Comparison of ENCODE assay signal across 9 mouse cellular contexts in genomic region chr11:21033823-21034401, GRCm38 (mm10). TPM values are rescaled to one million over a fixed set of nuclear protein-coding genes. Genes with fewer than 3 reads are reported as not detected.
A peak's percentile ranks its signal among the peaks of the same experiment; 100 is the strongest.
DNase-seq lines count a peak whose midpoint lies in the region; ATAC-seq and TF ChIP-seq lines count a peak whose summit lies in the region.
"Had no signal": no experiment of that assay in that cellular context is flagged by ENCODE, and none has a peak within 500 bp of the region (broad histone marks: within the 10 kb centered on the region; RNA-seq: fewer than 3 reads in every experiment).

No protein-coding gene starts in this region.

- peak; percentile 46 for ATAC-seq in lung, postnatal 0 days
- no peak for ATAC-seq in midbrain, embryonic 15.5 days (replicated peaks)

- H3K36me3 ChIP-seq in lung, postnatal 0 days (ENCODE audit: insufficient read depth, low read length), result no peaks in the 10 kb centered on the region
- H3K36me3 ChIP-seq in midbrain, embryonic 15.5 days (replicated peaks), result no peaks in the 10 kb centered on the region
- H3K36me3 ChIP-seq: neural tube, embryonic 13.5 days had no signal

- TF ChIP-seq EP300 in lung, postnatal 0 days (IDR thresholded peaks at IDR 0.05), result no peak

- peak overlapping the region; percentile 33 for H3K4me2 ChIP-seq in lung, postnatal 0 days (replicated peaks; ENCODE audit: low read depth, low read length)
- no peak overlapping the region for H3K4me2 ChIP-seq in midbrain, embryonic 15.5 days
- H3K4me2 ChIP-seq: neural tube, embryonic 13.5 days had no signal

- H3K9ac ChIP-seq in lung, postnatal 0 days (replicated peaks; ENCODE audit: low read depth), result no peak overlapping the region
- H3K9ac ChIP-seq in midbrain, embryonic 15.5 days, result no peak overlapping the region
- H3K9ac ChIP-seq: neural tube, embryonic 13.5 days had no signal

- H3K4me3 ChIP-seq in lung, postnatal 0 days (ENCODE audit: low read depth, low read length), result no peak overlapping the region
- no peak overlapping the region for H3K4me3 ChIP-seq in midbrain, embryonic 15.5 days
- H3K4me3 ChIP-seq: neural tube, embryonic 13.5 days had no signal

- WGBS in lung, postnatal 0 days, result 27% methylated on average over 11 of the region's 11 CpGs
- WGBS in midbrain, embryonic 15.5 days, result 66% methylated on average over 11 of the region's 11 CpGs

- H3K27ac ChIP-seq in lung, postnatal 0 days (ENCODE audit: low read length), result peak overlapping the region; percentile 47; the same call in 1 of the 2 replicates
- no peak overlapping the region for H3K27ac ChIP-seq in midbrain, embryonic 15.5 days
- H3K27ac ChIP-seq: neural tube, embryonic 13.5 days had no signal

- no peak for TF ChIP-seq CTCF in lung, postnatal 0 days (IDR thresholded peaks at IDR 0.05)

- no peaks in the 10 kb centered on the region for H3K9me3 ChIP-seq in lung, postnatal 0 days (ENCODE audit: low read length)
- no peaks in the 10 kb centered on the region for H3K9me3 ChIP-seq in midbrain, embryonic 15.5 days
- H3K9me3 ChIP-seq: neural tube, embryonic 13.5 days had no signal

- peaks cover 13% of the 10 kb centered on the region; the same call in 1 of the 2 replicates for H3K4me1 ChIP-seq in lung, postnatal 0 days (ENCODE audit: insufficient read depth, low read depth, low read length)
- no peaks in the 10 kb centered on the region for H3K4me1 ChIP-seq in midbrain, embryonic 15.5 days

- peak; percentile 13 to 29 for DNase-seq in spleen, adult 18-20 months
- no peak for DNase-seq in spleen, postnatal 14 days (ENCODE audit: low spot score in 2 of 2)
- DNase-seq in gastrocnemius, postnatal 10 days, result peak; percentile 26
- peak; percentile 46 for DNase-seq in kidney, adult 9 months
- DNase-seq in lung, postnatal 0 days (ENCODE audit: low spot score), result peak; percentile 48
- peak; percentile 14 to 40 for DNase-seq in spleen, postnatal 36 days (ENCODE audit: low spot score in 2 of 2)
- no peak for DNase-seq in cerebellum, adult 9-10 months

- no peaks in the 10 kb centered on the region for H3K27me3 ChIP-seq in lung, postnatal 0 days (replicated peaks; ENCODE audit: insufficient read depth, low read length)
- no peaks in the 10 kb centered on the region for H3K27me3 ChIP-seq in midbrain, embryonic 15.5 days (replicated peaks)
- H3K27me3 ChIP-seq: neural tube, embryonic 13.5 days had no signal

RNA-seq across cellular contexts. Expression of gene Peli1, which starts 57.2 kb away (rescaled TPM):
- 10 to 100 TPM; 15.5 to 16.5 TPM for total RNA-seq in gastrocnemius, postnatal 10 days (2021)
- polyA plus RNA-seq in lung, postnatal 0 days (2015; fragmentation: Nextera tagmentation; extraction: Ambion mirVana), result 44.8 and 46.4 TPM in 2 replicates
- 70.9 and 72.3 TPM in 2 replicates for polyA plus RNA-seq in midbrain, embryonic 15.5 days (2015; fragmentation: Nextera tagmentation; extraction: Ambion mirVana)

Comparison
In these comparisons a context has a peak if more than half of its experiments do, and no peak if none do; other contexts are left out.
1. DNase-seq: peak in spleen, adult 18-20 months (2 of 2), gastrocnemius, postnatal 10 days (single experiment), kidney, adult 9 months (single experiment), lung, postnatal 0 days (single experiment) and spleen, postnatal 36 days (2 of 2); none in spleen, postnatal 14 days (0 of 2) and cerebellum, adult 9-10 months (single experiment).